Comparison of ENCODE assay signal across 14 mouse cellular contexts in the genomic region with DNA sequence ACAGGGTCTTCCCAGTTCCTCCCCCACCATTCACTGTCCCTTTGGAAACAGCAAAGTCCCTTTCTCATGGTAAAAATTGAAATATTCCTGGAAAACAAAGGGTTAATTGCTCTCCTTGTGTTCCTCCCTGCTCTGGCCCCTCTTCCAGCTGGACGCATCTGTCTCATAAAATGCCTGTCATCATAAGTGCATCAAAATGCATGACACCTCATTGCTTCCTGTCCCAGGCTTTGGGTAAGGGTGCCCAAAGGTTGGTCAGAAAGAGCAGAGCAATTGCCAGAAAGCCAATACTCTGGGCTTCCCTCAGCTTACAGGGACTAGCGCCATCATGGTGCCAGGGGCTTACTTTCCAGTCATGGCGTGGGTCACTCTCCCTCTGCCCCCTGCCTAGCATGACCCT. TPM values are rescaled to one million over a fixed set of nuclear protein-coding genes. Genes with fewer than 3 reads are reported as not detected.
A peak's percentile ranks its signal among the peaks of the same experiment; 100 is the strongest.
DNase-seq lines count a peak whose midpoint lies in the region; ATAC-seq and TF ChIP-seq lines count a peak whose summit lies in the region.
"Had no signal": no experiment of that assay in that cellular context is flagged by ENCODE, and none has a peak within 500 bp of the region (broad histone marks: within the 10 kb centered on the region; RNA-seq: fewer than 3 reads in every experiment).

No protein-coding gene starts in this region.

- peak overlapping the region; percentile 92 for H3K27ac ChIP-seq in heart, embryonic 13.5 days (replicated peaks)
- peak overlapping the region; percentile 11; the same call in 1 of the 2 replicates for H3K27ac ChIP-seq in left cerebral cortex, adult 2 months
- H3K27ac ChIP-seq in embryonic facial prominence, embryonic 15.5 days (replicated peaks) = peak overlapping the region; percentile 56
- H3K27ac ChIP-seq: forebrain, embryonic 15.5 days; neural tube, embryonic 12.5 days had no signal

- H3K9me3 ChIP-seq in heart, embryonic 13.5 days = no peaks in the 10 kb centered on the region
- H3K9me3 ChIP-seq in embryonic facial prominence, embryonic 15.5 days (replicated peaks) = no peaks in the 10 kb centered on the region
- H3K9me3 ChIP-seq: forebrain, embryonic 15.5 days; neural tube, embryonic 12.5 days had no signal

- no peak for DNase-seq in heart, postnatal 36 days
- DNase-seq in left cerebral cortex, adult 2 months (ENCODE audit: extremely low spot score in 1 of 2, low spot score in 2 of 2) = no peak
- DNase-seq in left cerebral cortex, postnatal 25 days (ENCODE audit: low spot score in 2 of 2) = no peak
- peak; percentile 74 for DNase-seq in lung, postnatal 10 days
- no peak for DNase-seq in layer of hippocampus, postnatal 25 days (ENCODE audit: extremely low spot score in 1 of 2, low spot score in 1 of 2)
- DNase-seq in adrenal gland, adult 8-10 months = no peak
- DNase-seq: cerebellum, adult 18-20 months had no signal

- no peak for TF ChIP-seq CTCF in left cerebral cortex, adult 2 months (IDR thresholded peaks at IDR 0.05)

- no peak overlapping the region for H3K4me2 ChIP-seq in heart, embryonic 13.5 days
- H3K4me2 ChIP-seq in embryonic facial prominence, embryonic 15.5 days (replicated peaks) = no peak overlapping the region
- H3K4me2 ChIP-seq: forebrain, embryonic 15.5 days; midbrain, embryonic 11.5 days; neural tube, embryonic 12.5 days had no signal

- intact Hi-C loops in heart, postnatal 36 days (cut with DNase I) = no loop called here
- intact Hi-C loops in left cerebral cortex, adult 2 months (cut with DNase I) = no loop called here
- intact Hi-C loops in left cerebral cortex, postnatal 25 days (cut with DNase I) = no loop called here

- H3K4me3 ChIP-seq in heart, embryonic 13.5 days = no peak overlapping the region
- H3K4me3 ChIP-seq in left cerebral cortex, adult 2 months = no peak overlapping the region
- no peak overlapping the region for H3K4me3 ChIP-seq in embryonic facial prominence, embryonic 15.5 days (replicated peaks)
- H3K4me3 ChIP-seq: forebrain, embryonic 15.5 days; neural tube, embryonic 12.5 days had no signal

- H3K36me3 ChIP-seq in heart, embryonic 13.5 days = peaks cover 12% of the 10 kb centered on the region
- H3K36me3 ChIP-seq in embryonic facial prominence, embryonic 15.5 days = peaks cover 17% of the 10 kb centered on the region; the same call in 1 of the 2 replicates

- peaks cover 73% of the 10 kb centered on the region for H3K4me1 ChIP-seq in heart, embryonic 13.5 days
- peaks cover 79% of the 10 kb centered on the region for H3K4me1 ChIP-seq in embryonic facial prominence, embryonic 15.5 days

- ATAC-seq in heart, embryonic 13.5 days (ENCODE audit: extremely low read depth, insufficient number of reproducible peaks, low FRiP score, low TSS enrichment) = no peak
- no peak for ATAC-seq in embryonic facial prominence, embryonic 15.5 days (ENCODE audit: insufficient number of reproducible peaks, low FRiP score, low TSS enrichment, low read depth)
- ATAC-seq: CD4-positive, CD25-positive, alpha-beta regulatory T cell, adult 4 months; forebrain, embryonic 15.5 days had no signal

- H3K27me3 ChIP-seq in heart, embryonic 13.5 days (replicated peaks) = no peaks in the 10 kb centered on the region
- H3K27me3 ChIP-seq in embryonic facial prominence, embryonic 15.5 days = no peaks in the 10 kb centered on the region
- H3K27me3 ChIP-seq: forebrain, embryonic 15.5 days; neural tube, embryonic 12.5 days had no signal

- WGBS in heart, embryonic 13.5 days = 49% methylated on average over 3 of the region's 3 CpGs
- 49% methylated on average over 3 of the region's 3 CpGs for WGBS in embryonic facial prominence, embryonic 15.5 days

- H3K9ac ChIP-seq in heart, embryonic 13.5 days = peak overlapping the region; percentile 26
- H3K9ac ChIP-seq in embryonic facial prominence, embryonic 15.5 days = no peak overlapping the region
- H3K9ac ChIP-seq: forebrain, embryonic 15.5 days; neural tube, embryonic 12.5 days had no signal

RNA-seq across cellular contexts. Expression of gene Mtss1l, which starts 10.7 kb away (rescaled TPM):
- 6.0 and 6.4 TPM in 2 replicates for polyA plus RNA-seq in heart, embryonic 13.5 days (2015; fragmentation: Nextera tagmentation; extraction: Ambion mirVana)
- total RNA-seq in heart, postnatal 36 days (2021) = 10 to 100 TPM; 34.3 to 38.1 TPM
- 100 to 1,000 TPM; 207 to 234 TPM for total RNA-seq in left cerebral cortex, adult 2 months (2021)
- 100 to 1,000 TPM; 195 to 204 TPM for total RNA-seq in left cerebral cortex, postnatal 25 days (2021)
- 13.8 and 15.8 TPM in 2 replicates for polyA plus RNA-seq in embryonic facial prominence, embryonic 15.5 days (2015; fragmentation: Nextera tagmentation; extraction: Ambion mirVana)
- total RNA-seq in layer of hippocampus, postnatal 25 days (2021) = 100 to 1,000 TPM; 206 to 252 TPM
- total RNA-seq in adrenal gland, adult 8-10 months (2022) = 10 to 100 TPM; 19.5 to 28.8 (median 25.1) TPM
- total RNA-seq: granulocyte monocyte progenitor cell, adult 5-6 weeks had no signal
- polyA plus RNA-seq: CD4-positive, CD25-positive, alpha-beta regulatory T cell, adult 4 months had no signal

Comparison
In these comparisons a context has a peak if more than half of its experiments do, and no peak if none do; other contexts are left out.
1. H3K27ac ChIP-seq: peak in every context shown above with its lines; median percentile 92 in heart, embryonic 13.5 days; 56 in embryonic facial prominence, embryonic 15.5 days; 11 in left cerebral cortex, adult 2 months.
2. RNA of gene Mtss1l, which starts 10.7 kb away (total RNA-seq): 206 to 252 TPM in layer of hippocampus, postnatal 25 days, 207 to 234 TPM in left cerebral cortex, adult 2 months and 195 to 204 TPM in left cerebral cortex, postnatal 25 days; 34.3 to 38.1 TPM in heart, postnatal 36 days and 19.5 to 28.8 TPM in adrenal gland, adult 8-10 months; every median in the first group is over 4 times any median in the second.